Mouse (Mus musculus) forebrain, postnatal 0 days (tissue): ENCODE results near the gene Vps8. TPM values are rescaled to one million over a fixed set of nuclear protein-coding genes. Genes with fewer than 3 reads are reported as not detected.

ENCODE experiments used
- ATAC-seq: fragments of 200-750 bp; cut with Nextera tagmentation; 2 replicates; pipeline ENCODE4 v1.8.0; 2017; ENCODE audit warnings: mild to moderate bottlenecking, moderate library complexity
- DNase-seq: peaks from one replicate; pipeline ENCODE4 v3.0.0-alpha.2; 2015
- H3K27ac ChIP-seq: fragments of 300-500 bp; sonication (generic); 2 replicates; pipeline ENCODE4 v1.5.1; 2014; ENCODE audit warnings: low read depth, mild to moderate bottlenecking, antibody characterized with exemption, low read length, moderate library complexity, mixed read lengths
- H3K27me3 ChIP-seq: fragments of 300-500 bp; sonication (generic); 2 replicates; pipeline ENCODE4 v1.6.1; 2014; ENCODE audit warnings: mild to moderate bottlenecking, low read length, mixed read lengths; ENCODE audit not compliant: insufficient read depth
- H3K36me3 ChIP-seq: fragments of 300-500 bp; sonication (generic); 2 replicates; pipeline ENCODE4 v1.6.1; 2014; ENCODE audit warnings: mild to moderate bottlenecking, moderate library complexity; ENCODE audit not compliant: insufficient read depth
- H3K4me1 ChIP-seq: fragments of 300-500 bp; sonication (generic); 2 replicates; pipeline ENCODE4 v1.6.1; 2014; ENCODE audit warnings: antibody characterized with exemption; ENCODE audit not compliant: insufficient read depth
- H3K4me2 ChIP-seq: fragments of 300-500 bp; sonication (generic); 2 replicates; pipeline ENCODE4 v1.6.1; 2014; ENCODE audit warnings: low read depth, mild to moderate bottlenecking, moderate library complexity
- H3K4me3 ChIP-seq: fragments of 300-500 bp; sonication (generic); 2 replicates; pipeline ENCODE4 v1.5.1; 2014; ENCODE audit warnings: low read depth, low read length, mixed read lengths
- H3K9ac ChIP-seq: fragments of 300-500 bp; sonication (generic); 2 replicates; pipeline ENCODE4 v1.6.1; 2014; ENCODE audit warnings: mild to moderate bottlenecking
- H3K9me3 ChIP-seq: fragments of 300-500 bp; sonication (generic); 2 replicates; pipeline ENCODE4 v1.6.1; 2016; ENCODE audit warnings: low read length
- CTCF ChIP-seq: sonication (generic); IDR thresholded peaks from 2 replicates; pipeline ENCODE4 v1.5.1; 2016; ENCODE audit warnings: antibody characterized with exemption, control low read depth, low read depth
- WGBS: fragments of 180-500 bp; shearing (Covaris S2); extraction: QIAGEN DNeasy Blood & Tissue Kit; methylation state at CpG from one replicate; pipeline ENCODE4 v1.1.7; 2014; 5-methylcytosine and 5-hydroxymethylcytosine counted together
- polyA plus RNA-seq: library from polyadenylated mRNA; unstranded; fragments of >200 nt; fragmentation: Nextera tagmentation; extraction: Ambion mirVana; gene quantifications from 2 replicates; pipeline ENCODE4 v1.2.1, GENCODE M21; 2015
- total RNA-seq: library from RNA; depleted of rRNA; stranded (reverse); fragments of >200 nt; gene quantifications from 2 replicates; pipeline ENCODE4 v1.2.3, GENCODE M21; 2014

Gene Vps8
- total and polyA plus RNA-seq, 2 experiments from 2014 or later, result 24.2 to 35.9 TPM

DNA sequence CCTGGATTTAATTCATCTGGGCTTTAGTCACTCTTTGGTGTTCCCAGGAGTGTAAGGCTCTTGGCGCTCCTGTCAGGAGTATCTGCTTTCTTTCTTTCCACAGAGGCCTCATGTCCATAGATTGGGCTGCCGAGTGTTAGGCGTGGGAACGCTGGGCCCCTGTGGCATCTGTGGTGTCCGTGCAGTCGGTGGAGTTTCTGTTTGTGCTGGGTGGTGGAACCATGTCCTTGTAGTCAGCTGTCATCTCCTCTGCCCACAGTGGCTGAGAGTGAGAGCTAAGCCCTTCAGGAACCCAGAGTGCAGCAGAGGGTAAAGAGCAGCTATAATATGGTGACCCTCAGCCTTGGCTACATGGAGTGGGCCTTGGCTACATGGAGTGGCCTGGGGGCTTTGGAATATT lies 140.4 kb downstream of the Vps8 start:
- no peak for ATAC-seq
- H3K36me3 ChIP-seq, result peaks cover 16% of the 10 kb centered on the region
- H3K4me2 ChIP-seq, result no peak overlapping the region
- no peak overlapping the region for H3K9ac ChIP-seq
- no peaks in the 10 kb centered on the region for H3K4me1 ChIP-seq
- no peaks in the 10 kb centered on the region for H3K9me3 ChIP-seq
- no peak for TF ChIP-seq CTCF
- no peak overlapping the region for H3K4me3 ChIP-seq
- DNase-seq, result no peak
- H3K27ac ChIP-seq, result no peak overlapping the region
- WGBS, result 91% methylated on average over 6 of the region's 6 CpGs
- no peaks in the 10 kb centered on the region for H3K27me3 ChIP-seq

DNA sequence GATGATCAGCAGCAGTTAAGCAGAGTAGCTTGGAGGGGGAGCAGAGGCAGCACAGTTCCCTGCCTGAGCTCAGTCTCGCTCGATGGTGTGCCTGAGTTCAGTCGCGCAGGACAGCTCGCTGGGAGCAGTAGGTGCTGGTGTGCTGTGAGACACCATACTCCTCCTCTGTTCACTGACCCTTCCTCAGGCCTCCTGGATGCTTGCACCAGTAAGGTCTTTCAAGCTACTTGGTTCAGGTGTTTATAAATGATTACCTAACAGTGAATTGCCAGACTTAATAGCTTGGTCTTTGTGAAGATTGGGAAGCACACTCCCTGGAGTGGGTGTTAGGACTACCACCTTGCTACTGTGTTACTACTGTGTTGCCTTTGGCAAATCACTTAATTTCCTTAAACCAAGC lies 144.2 kb downstream of the Vps8 start:
- Histone ChIP-seq H3K9me3 (no peaks in the 10 kb centered on the region), H3K9ac (no peak overlapping the region), H3K4me1 (no peaks in the 10 kb centered on the region), H3K36me3 (no peaks in the 10 kb centered on the region; the same call in 1 of the 2 replicates), H3K4me3 (no peak overlapping the region), H3K27me3 (no peaks in the 10 kb centered on the region), H3K4me2 (no peak overlapping the region), H3K27ac (no peak overlapping the region)
- no peak for TF ChIP-seq CTCF
- 96% methylated on average over 5 of the region's 5 CpGs for WGBS
- no peak for DNase-seq
- no peak for ATAC-seq

DNA sequence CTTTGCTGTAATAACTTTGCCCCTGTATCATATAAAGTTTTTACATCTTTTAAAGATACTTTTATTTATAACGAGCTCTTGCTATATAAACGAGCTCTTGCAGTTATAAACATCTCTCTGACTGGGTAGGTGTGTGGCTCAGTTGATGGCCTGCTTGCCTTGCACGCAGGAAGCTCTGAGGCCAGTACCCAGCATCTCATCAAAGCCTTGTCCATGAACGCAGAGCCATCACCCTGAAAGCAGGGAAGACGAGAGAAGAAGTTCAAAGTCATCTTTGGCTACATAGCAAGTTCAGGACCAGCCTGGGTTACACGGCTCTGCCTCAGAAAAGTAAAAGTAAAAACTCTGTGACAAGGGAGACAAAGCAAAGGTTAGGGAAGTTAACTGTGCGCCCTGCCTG lies 147.0 kb downstream of the Vps8 start:
- no peak overlapping the region for H3K4me3 ChIP-seq
- H3K36me3 ChIP-seq, result no peaks in the 10 kb centered on the region; the same call in 1 of the 2 replicates
- TF ChIP-seq CTCF, result no peak
- no peak overlapping the region for H3K27ac ChIP-seq
- no peaks in the 10 kb centered on the region for H3K4me1 ChIP-seq
- H3K9me3 ChIP-seq, result no peaks in the 10 kb centered on the region
- DNase-seq (no peak), ATAC-seq (no peak)
- no peak overlapping the region for H3K9ac ChIP-seq
- WGBS, result 76% methylated on average over 7 of the region's 7 CpGs
- H3K27me3 ChIP-seq, result no peaks in the 10 kb centered on the region
- H3K4me2 ChIP-seq, result no peak overlapping the region

DNA sequence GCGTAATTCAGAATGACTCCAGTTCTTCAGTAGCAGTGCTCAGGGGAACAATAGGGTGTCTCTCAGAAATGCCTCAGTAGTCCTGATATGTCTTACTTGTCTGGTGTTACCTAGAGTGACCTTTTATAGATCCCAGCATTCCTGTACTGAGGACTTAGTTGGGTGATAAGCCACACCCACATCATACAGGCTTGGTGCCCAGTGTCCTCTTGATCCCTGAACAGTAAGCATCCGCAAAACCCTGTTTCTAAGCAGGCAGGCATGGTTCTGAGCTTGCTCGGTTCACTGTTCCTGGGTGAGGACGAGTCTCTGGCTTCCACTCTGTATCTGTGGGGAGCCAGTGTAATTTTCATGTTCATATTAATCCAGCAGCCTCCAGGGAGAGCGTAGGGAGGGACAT lies 147.9 kb downstream of the Vps8 start:
- H3K36me3 ChIP-seq, result no peaks in the 10 kb centered on the region
- no peaks in the 10 kb centered on the region for H3K4me1 ChIP-seq
- no peaks in the 10 kb centered on the region for H3K27me3 ChIP-seq
- no peak overlapping the region for H3K27ac ChIP-seq
- H3K9me3 ChIP-seq, result no peaks in the 10 kb centered on the region
- TF ChIP-seq CTCF, result no peak
- no peak for DNase-seq
- H3K4me2 ChIP-seq, result no peak overlapping the region
- 91% methylated on average over 5 of the region's 5 CpGs for WGBS
- ATAC-seq, result no peak
- H3K9ac ChIP-seq, result no peak overlapping the region
- no peak overlapping the region for H3K4me3 ChIP-seq

DNA sequence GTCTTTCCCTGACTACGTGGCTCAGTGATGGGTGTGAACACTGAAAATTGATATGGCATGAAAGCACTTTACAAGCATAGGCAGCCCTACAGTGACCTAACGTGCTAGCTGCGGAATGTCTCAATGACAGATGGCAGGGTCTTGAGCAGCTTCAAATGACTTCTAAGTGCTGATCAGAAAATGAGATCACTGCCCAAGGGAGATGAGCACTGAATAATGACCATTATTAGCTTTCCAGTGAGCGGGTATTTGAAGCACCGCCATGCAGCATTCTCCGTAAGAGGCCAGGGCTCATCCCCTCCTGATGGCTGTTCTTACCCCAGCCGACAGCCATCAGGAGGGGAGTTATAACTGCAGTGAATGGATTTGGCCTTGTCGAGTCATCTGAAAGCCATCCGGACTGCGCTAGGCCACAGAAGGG lies 153.1 kb downstream of the Vps8 start:
- Histone ChIP-seq H3K4me1 (no peaks in the 10 kb centered on the region), H3K27ac (no peak overlapping the region), H3K4me2 (no peak overlapping the region), H3K9ac (no peak overlapping the region), H3K4me3 (no peak overlapping the region), H3K36me3 (peaks cover 12% of the 10 kb centered on the region; the same call in 1 of the 2 replicates), H3K9me3 (no peaks in the 10 kb centered on the region), H3K27me3 (no peaks in the 10 kb centered on the region)
- ATAC-seq (no peak), DNase-seq (no peak)
- TF ChIP-seq CTCF, result no peak
- 76% methylated on average over 10 of the region's 10 CpGs for WGBS

- Histone ChIP-seq H3K9ac (no peak overlapping the region), H3K36me3 (no peaks in the 10 kb centered on the region), H3K27me3 (no peaks in the 10 kb centered on the region), H3K9me3 (no peaks in the 10 kb centered on the region), H3K4me1 (no peaks in the 10 kb centered on the region), H3K27ac (no peak overlapping the region), H3K4me2 (no peak overlapping the region), H3K4me3 (no peak overlapping the region)
- ATAC-seq (peak; percentile 77), DNase-seq (peak; percentile 42)
- TF ChIP-seq CTCF, result no peak
- 62% methylated on average over 6 of the region's 6 CpGs for WGBS
Measured at GRCm38 (mm10) chr16:21589110-21589509, 166.2 kb downstream of the Vps8 start.

- H3K27ac ChIP-seq, result no peak overlapping the region
- no peaks in the 10 kb centered on the region for H3K36me3 ChIP-seq
- no peak overlapping the region for H3K9ac ChIP-seq
- WGBS, result 86% methylated on average over 5 of the region's 5 CpGs
- H3K27me3 ChIP-seq, result no peaks in the 10 kb centered on the region
- no peak for DNase-seq
- no peak overlapping the region for H3K4me3 ChIP-seq
- no peaks in the 10 kb centered on the region for H3K9me3 ChIP-seq
- H3K4me1 ChIP-seq, result no peaks in the 10 kb centered on the region
- TF ChIP-seq CTCF, result no peak
- ATAC-seq, result no peak
- no peak overlapping the region for H3K4me2 ChIP-seq
Measured at GRCm38 (mm10) chr16:21590806-21591205, 167.9 kb downstream of the Vps8 start.

GRCm38 (mm10) chr16:21591511-21591910 lies 168.6 kb downstream of the Vps8 start:
- Histone ChIP-seq H3K9me3 (no peaks in the 10 kb centered on the region), H3K27ac (no peak overlapping the region), H3K9ac (no peak overlapping the region), H3K4me2 (no peak overlapping the region), H3K36me3 (no peaks in the 10 kb centered on the region), H3K4me1 (no peaks in the 10 kb centered on the region), H3K4me3 (no peak overlapping the region), H3K27me3 (no peaks in the 10 kb centered on the region)
- DNase-seq, result no peak
- 83% methylated on average over 2 of the region's 2 CpGs for WGBS
- ATAC-seq, result no peak
- TF ChIP-seq CTCF, result no peak
